Mouse (Mus musculus): Measurements from ENCODE around the gene Hoxd4. TPM values are rescaled to one million over a fixed set of nuclear protein-coding genes. Genes with fewer than 3 reads are reported as not detected.
A peak's percentile ranks its signal among the peaks of the same experiment; 100 is the strongest.

Hoxd4 gene
- total RNA-seq, 2 experiments from 2014 or later = not detected

- ATAC-seq (replicated peaks; ENCODE audit: poor library complexity, severe bottlenecking) = no peak
Measured at GRCm38 (mm10) chr2:74691022-74691951, 20.4 kb upstream of the Hoxd4 start, which contains the start of gene Hoxd10. Gene Hoxd10, plus strand, starts transcription at chr2:74691924.

- ATAC-seq (replicated peaks; ENCODE audit: poor library complexity, severe bottlenecking) = no peak
Measured at GRCm38 (mm10) chr2:74691995-74692807, 19.5 kb upstream of the Hoxd4 start.

GRCm38 (mm10) chr2:74692808-74693431 lies 18.8 kb upstream of the Hoxd4 start:
- ATAC-seq (replicated peaks; ENCODE audit: poor library complexity, severe bottlenecking) = no peak

- ATAC-seq (replicated peaks; ENCODE audit: poor library complexity, severe bottlenecking) = no peak
Measured at GRCm38 (mm10) chr2:74693432-74693827, 18.3 kb upstream of the Hoxd4 start.

GRCm38 (mm10) chr2:74694066-74694465 lies 17.7 kb upstream of the Hoxd4 start:
- ATAC-seq (replicated peaks; ENCODE audit: poor library complexity, severe bottlenecking) = no peak

- no peak for ATAC-seq (replicated peaks; ENCODE audit: poor library complexity, severe bottlenecking)
Measured at GRCm38 (mm10) chr2:74695383-74695782, 16.3 kb upstream of the Hoxd4 start.

GRCm38 (mm10) chr2:74695813-74696430 lies 15.8 kb upstream of the Hoxd4 start:
- ATAC-seq (replicated peaks; ENCODE audit: poor library complexity, severe bottlenecking) = no peak

GRCm38 (mm10) chr2:74696442-74697335 lies 15.0 kb upstream of the Hoxd4 start:
- ATAC-seq (replicated peaks; ENCODE audit: poor library complexity, severe bottlenecking) = no peak

GRCm38 (mm10) chr2:74697567-74698121 lies 14.1 kb upstream of the Hoxd4 start, which contains the start of gene Hoxd9:
Gene Hoxd9, plus strand, starts transcription at chr2:74697727.
- 0 out of 2 replicates have a peak, but pooled peaks have one; percentile 27 for ATAC-seq (replicated peaks; ENCODE audit: poor library complexity, severe bottlenecking)

- 0 out of 2 replicates have a peak, but pooled peaks have one; percentile 21 for ATAC-seq (replicated peaks; ENCODE audit: poor library complexity, severe bottlenecking)
Measured at GRCm38 (mm10) chr2:74698201-74699052, 13.3 kb upstream of the Hoxd4 start.

- ATAC-seq (replicated peaks; ENCODE audit: poor library complexity, severe bottlenecking) = no peak
Measured at GRCm38 (mm10) chr2:74699053-74699430, 12.7 kb upstream of the Hoxd4 start.

GRCm38 (mm10) chr2:74699664-74700545 lies 11.8 kb upstream of the Hoxd4 start:
- no peak for ATAC-seq (replicated peaks; ENCODE audit: poor library complexity, severe bottlenecking)

GRCm38 (mm10) chr2:74700546-74701112 lies 11.1 kb upstream of the Hoxd4 start:
- no peak for ATAC-seq (replicated peaks; ENCODE audit: poor library complexity, severe bottlenecking)

- no peak for ATAC-seq (replicated peaks; ENCODE audit: poor library complexity, severe bottlenecking)
Measured at GRCm38 (mm10) chr2:74701949-74702819, 9.5 kb upstream of the Hoxd4 start.

GRCm38 (mm10) chr2:74702820-74703219 lies 8.9 kb upstream of the Hoxd4 start:
- no peak for ATAC-seq (replicated peaks; ENCODE audit: poor library complexity, severe bottlenecking)

- no peak for ATAC-seq (replicated peaks; ENCODE audit: poor library complexity, severe bottlenecking)
Measured at GRCm38 (mm10) chr2:74703317-74703716, 8.4 kb upstream of the Hoxd4 start.
